Mouse (Mus musculus) heart, embryonic 10.5 days (tissue): ENCODE measurements around the gene Lrrc32. TPM values are rescaled to one million over a fixed set of nuclear protein-coding genes. Genes with fewer than 3 reads are reported as not detected.

Experiments used
- DNase-seq: peaks from one replicate; pipeline ENCODE4 v3.0.0-alpha.2; 2017; ENCODE audit warnings: low spot score
- H3K27ac ChIP-seq: fragments of 300-500 bp; sonication (generic); 2 replicates; pipeline ENCODE4 v1.5.1; 2016; ENCODE audit warnings: mild to moderate bottlenecking
- H3K27me3 ChIP-seq: fragments of 300-500 bp; sonication (generic); 2 replicates; pipeline ENCODE4 v1.6.1; 2016; ENCODE audit warnings: mild to moderate bottlenecking; ENCODE audit not compliant: poor library complexity, insufficient read depth, severe bottlenecking
- H3K36me3 ChIP-seq: fragments of 300-500 bp; sonication (generic); 2 replicates; pipeline ENCODE4 v1.6.1; 2016; ENCODE audit warnings: mild to moderate bottlenecking, moderate library complexity
- H3K4me1 ChIP-seq: fragments of 300-500 bp; sonication (generic); 2 replicates; pipeline ENCODE4 v1.6.1; 2016; ENCODE audit warnings: mild to moderate bottlenecking
- H3K4me3 ChIP-seq: fragments of 300-500 bp; sonication (generic); 2 replicates; pipeline ENCODE4 v1.5.1; 2016; ENCODE audit warnings: mild to moderate bottlenecking, moderate library complexity
- H3K9me3 ChIP-seq: fragments of 300-500 bp; sonication (generic); 2 replicates; pipeline ENCODE4 v1.6.1; 2016; ENCODE audit warnings: mild to moderate bottlenecking, moderate library complexity
- WGBS: fragments of 180-500 bp; shearing (Covaris S2); methylation state at CpG from one replicate; pipeline ENCODE4 v1.1.7; 2016; 5-methylcytosine and 5-hydroxymethylcytosine counted together
- polyA plus RNA-seq: library from polyadenylated mRNA; unstranded; fragments of >200 nt; fragmentation: Nextera tagmentation; extraction: Ambion mirVana; gene quantifications from 2 replicates; pipeline ENCODE4 v1.2.1, GENCODE M21; 2016

The Lrrc32 gene
- polyA plus RNA-seq, 1 experiment from 2014 or later, result 7.3 TPM

- peaks cover 59% of the 10 kb centered on the region for H3K4me1 ChIP-seq
- H3K27me3 ChIP-seq, result peaks cover 38% of the 10 kb centered on the region
- no peak for DNase-seq
- WGBS, result 62% methylated on average over 9 of the region's 9 CpGs
- H3K4me3 ChIP-seq, result no peak overlapping the region
- no peaks in the 10 kb centered on the region for H3K9me3 ChIP-seq
- no peaks in the 10 kb centered on the region for H3K36me3 ChIP-seq
- no peak overlapping the region for H3K27ac ChIP-seq
Observed at GRCm38 (mm10) chr7:98491451-98492200, 2.5 kb downstream of the Lrrc32 start.

GRCm38 (mm10) chr7:98492331-98492730, 3.2 kb downstream of the Lrrc32 start:
- 62% methylated on average over 5 of the region's 5 CpGs for WGBS
- H3K4me3 ChIP-seq, result no peak overlapping the region
- DNase-seq, result no peak
- no peaks in the 10 kb centered on the region for H3K9me3 ChIP-seq
- peak overlapping the region; percentile 31 for H3K27ac ChIP-seq
- H3K4me1 ChIP-seq, result peaks cover 58% of the 10 kb centered on the region
- H3K27me3 ChIP-seq, result peaks cover 32% of the 10 kb centered on the region
- H3K36me3 ChIP-seq, result no peaks in the 10 kb centered on the region

DNA sequence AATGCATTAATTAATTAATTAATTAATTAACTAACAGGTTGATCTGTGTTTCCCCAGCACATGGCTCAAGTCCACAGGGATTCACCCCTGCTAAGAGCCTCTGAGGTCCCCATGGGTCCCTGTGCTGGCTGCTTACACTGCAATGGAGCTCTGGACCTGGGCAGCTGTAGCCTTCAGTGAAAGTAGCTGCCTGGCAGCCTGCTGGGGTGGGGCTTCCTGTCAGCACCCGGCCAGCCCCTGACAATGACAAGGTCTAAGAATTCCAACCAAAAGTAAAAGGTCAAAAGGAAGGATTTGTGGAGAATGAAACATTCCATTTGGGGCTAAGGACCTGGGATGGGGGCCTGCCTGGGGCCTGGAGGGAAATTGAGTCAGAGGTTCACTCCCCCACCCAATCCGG, 4.2 kb downstream of the Lrrc32 start:
- Histone ChIP-seq H3K27ac (peak overlapping the region; percentile 59), H3K9me3 (no peaks in the 10 kb centered on the region), H3K36me3 (peaks cover 4% of the 10 kb centered on the region), H3K4me3 (no peak overlapping the region), H3K4me1 (peaks cover 57% of the 10 kb centered on the region), H3K27me3 (peaks cover 26% of the 10 kb centered on the region)
- 53% methylated on average over 2 of the region's 2 CpGs for WGBS
- no peak for DNase-seq

DNA sequence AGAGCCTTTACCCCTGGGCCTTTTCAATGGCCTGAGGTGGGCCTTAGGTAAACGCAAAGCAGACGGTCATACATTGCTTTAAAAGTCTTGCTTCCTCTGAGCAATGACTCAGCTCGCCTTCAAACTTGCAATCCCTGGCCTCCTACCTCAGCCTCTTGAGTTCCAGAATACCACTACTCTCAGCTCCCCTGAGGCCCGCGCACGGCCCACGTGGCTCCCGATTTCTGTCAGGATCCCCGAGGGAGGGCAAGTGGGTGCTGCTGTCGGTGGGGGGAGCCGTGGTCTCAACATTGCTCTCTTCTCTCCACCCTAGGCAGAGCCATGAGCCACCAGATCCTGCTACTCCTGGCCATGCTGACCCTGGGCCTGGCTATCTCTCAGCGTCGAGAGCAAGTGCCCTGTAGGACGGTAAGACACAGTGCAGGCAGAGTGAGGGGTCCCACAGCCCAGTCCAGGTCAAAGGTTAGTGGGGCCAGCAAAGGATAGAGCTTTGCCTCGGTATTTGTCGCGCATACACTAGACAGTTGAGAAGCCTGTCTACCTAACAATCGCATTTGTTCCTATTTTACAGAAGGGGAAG, 4.9 kb downstream of the Lrrc32 start:
- WGBS, result 58% methylated on average over 18 of the region's 18 CpGs

DNA sequence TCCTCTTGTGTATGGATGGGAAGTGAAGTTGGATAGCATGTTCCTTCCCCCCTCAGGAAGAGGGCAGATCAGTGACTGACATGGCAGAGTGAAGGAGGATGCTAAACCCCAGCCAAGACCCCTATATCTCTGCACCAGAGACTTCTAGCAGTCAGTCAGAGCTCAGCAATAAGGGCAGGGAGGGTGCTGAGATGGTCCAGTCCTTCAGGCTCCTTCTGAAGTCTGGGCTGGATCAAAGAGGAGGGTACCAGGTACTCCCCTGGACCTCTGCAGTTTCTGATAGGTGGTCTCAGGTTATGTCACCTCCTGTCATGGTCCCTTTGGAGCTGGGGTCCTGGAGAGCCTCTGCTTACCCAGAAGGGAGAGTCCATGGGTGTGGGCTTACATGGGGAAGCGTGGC, 6.5 kb downstream of the Lrrc32 start:
- H3K27me3 ChIP-seq, result peaks cover 27% of the 10 kb centered on the region; the same call in 1 of the 2 replicates
- WGBS, result 65% methylated on average over 1 of the region's 1 CpGs
- no peak overlapping the region for H3K4me3 ChIP-seq
- peaks cover 52% of the 10 kb centered on the region for H3K4me1 ChIP-seq
- H3K36me3 ChIP-seq, result peaks cover 10% of the 10 kb centered on the region
- no peak for DNase-seq
- H3K27ac ChIP-seq, result no peak overlapping the region
- H3K9me3 ChIP-seq, result no peaks in the 10 kb centered on the region

More for the DNA sequence above, 4.9 kb downstream of the Lrrc32 start:
- Histone ChIP-seq H3K4me1 (peaks cover 50% of the 10 kb centered on the region), H3K9me3 (no peaks in the 10 kb centered on the region), H3K27ac (peak overlapping the region; percentile 59; the same call in 1 of the 2 replicates), H3K27me3 (peaks cover 26% of the 10 kb centered on the region), H3K36me3 (peaks cover 8% of the 10 kb centered on the region), H3K4me3 (no peak overlapping the region)
- no peak for DNase-seq

DNA sequence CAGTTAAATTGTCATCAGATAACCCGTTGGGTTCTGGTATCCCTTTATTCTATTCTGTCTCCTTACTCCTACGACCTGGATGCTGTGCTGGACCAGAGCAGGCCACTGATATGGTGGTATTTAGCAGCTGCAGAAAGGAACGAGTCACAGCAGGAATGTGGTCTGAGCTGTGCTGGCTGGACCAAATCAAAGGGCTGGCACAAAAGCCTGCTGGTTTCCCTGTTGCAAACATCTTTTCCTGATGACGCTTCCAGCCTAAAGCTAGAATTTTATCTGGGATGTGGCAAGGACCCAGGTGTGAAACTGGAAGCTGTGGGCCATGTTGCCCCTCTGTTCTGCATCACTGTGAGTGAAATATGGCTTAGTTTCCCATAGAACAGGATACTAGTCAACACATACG, 8.4 kb downstream of the Lrrc32 start:
- WGBS, result 61% methylated on average over 5 of the region's 5 CpGs
- H3K9me3 ChIP-seq, result no peaks in the 10 kb centered on the region

GRCm38 (mm10) chr7:98498101-98498500, 9.0 kb downstream of the Lrrc32 start:
- Histone ChIP-seq H3K27me3 (peaks cover 27% of the 10 kb centered on the region; the same call in 1 of the 2 replicates), H3K4me1 (peaks cover 58% of the 10 kb centered on the region), H3K27ac (no peak overlapping the region), H3K36me3 (peaks cover 13% of the 10 kb centered on the region), H3K4me3 (no peak overlapping the region), H3K9me3 (no peaks in the 10 kb centered on the region)
- DNase-seq, result no peak
- 85% methylated on average over 12 of the region's 12 CpGs for WGBS

More for the DNA sequence above, 8.4 kb downstream of the Lrrc32 start:
- H3K27me3 ChIP-seq, result peaks cover 27% of the 10 kb centered on the region; the same call in 1 of the 2 replicates
- H3K27ac ChIP-seq, result no peak overlapping the region
- no peak for DNase-seq
- H3K36me3 ChIP-seq, result peaks cover 13% of the 10 kb centered on the region
- H3K4me3 ChIP-seq, result no peak overlapping the region
- H3K4me1 ChIP-seq, result peaks cover 58% of the 10 kb centered on the region

- H3K27me3 ChIP-seq, result peaks cover 27% of the 10 kb centered on the region; the same call in 1 of the 2 replicates
- H3K4me3 ChIP-seq, result no peak overlapping the region
- peaks cover 56% of the 10 kb centered on the region for H3K4me1 ChIP-seq
- WGBS, result 78% methylated on average over 20 of the region's 20 CpGs
- H3K9me3 ChIP-seq, result no peaks in the 10 kb centered on the region
- H3K36me3 ChIP-seq, result peaks cover 13% of the 10 kb centered on the region
- peak overlapping the region; percentile 37 for H3K27ac ChIP-seq
- DNase-seq, result no peak
Observed at GRCm38 (mm10) chr7:98498656-98499560, 9.8 kb downstream of the Lrrc32 start.

- Histone ChIP-seq H3K9me3 (no peaks in the 10 kb centered on the region), H3K36me3 (peaks cover 13% of the 10 kb centered on the region), H3K27ac (peak overlapping the region; percentile 37), H3K4me3 (no peak overlapping the region), H3K4me1 (peaks cover 56% of the 10 kb centered on the region), H3K27me3 (peaks cover 27% of the 10 kb centered on the region; the same call in 1 of the 2 replicates)
- DNase-seq, result no peak
- WGBS, result 75% methylated on average over 25 of the region's 25 CpGs
Observed at GRCm38 (mm10) chr7:98499561-98500292, 10.6 kb downstream of the Lrrc32 start.

DNA sequence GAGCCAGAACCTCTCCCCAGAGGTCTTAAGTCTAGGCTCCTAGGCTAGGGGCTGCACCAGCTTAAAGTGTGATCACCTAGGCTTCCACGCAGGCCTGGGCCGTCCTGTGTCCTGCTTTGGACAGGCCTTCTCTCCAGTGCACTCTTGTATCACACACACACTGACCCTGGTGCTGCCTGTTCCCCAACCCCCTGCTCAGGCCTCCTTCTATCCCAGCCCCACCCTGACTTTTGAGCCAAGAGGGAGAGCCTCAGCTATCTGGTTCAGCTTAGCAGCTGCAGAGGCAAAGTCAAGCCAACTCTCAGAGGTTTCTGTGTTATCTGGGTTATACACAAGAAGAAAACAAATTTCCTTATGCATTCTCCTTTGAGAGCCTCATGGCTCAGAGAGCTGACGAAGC, 11.4 kb downstream of the Lrrc32 start:
- no peaks in the 10 kb centered on the region for H3K9me3 ChIP-seq
- no peak overlapping the region for H3K4me3 ChIP-seq
- H3K27me3 ChIP-seq, result peaks cover 27% of the 10 kb centered on the region; the same call in 1 of the 2 replicates
- peaks cover 13% of the 10 kb centered on the region for H3K36me3 ChIP-seq
- DNase-seq, result no peak
- WGBS, result 70% methylated on average over 3 of the region's 3 CpGs
- H3K27ac ChIP-seq, result peak overlapping the region; percentile 36; the same call in 1 of the 2 replicates
- peaks cover 60% of the 10 kb centered on the region for H3K4me1 ChIP-seq

DNA sequence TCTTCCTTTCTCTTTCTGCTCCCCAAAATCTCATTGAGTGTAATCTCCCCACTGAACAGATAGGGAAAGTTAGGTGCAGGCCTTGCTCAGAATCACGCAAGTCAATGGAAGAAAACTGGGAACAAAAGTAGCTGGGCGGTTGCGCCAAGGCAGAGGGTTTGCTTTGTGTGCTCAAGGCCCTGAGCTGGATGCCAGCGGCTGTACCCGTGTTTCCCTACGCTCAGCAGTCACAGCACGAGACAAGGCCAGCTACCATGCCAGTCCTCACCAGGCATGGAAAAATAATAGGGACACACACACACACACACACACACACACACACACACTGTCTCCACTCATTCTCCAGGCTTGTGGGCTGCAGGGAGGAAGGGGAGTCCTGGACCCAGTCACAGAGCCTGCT, 12.0 kb downstream of the Lrrc32 start:
- Histone ChIP-seq H3K27ac (no peak overlapping the region), H3K4me3 (no peak overlapping the region), H3K27me3 (peaks cover 27% of the 10 kb centered on the region; the same call in 1 of the 2 replicates), H3K4me1 (peaks cover 66% of the 10 kb centered on the region), H3K9me3 (no peaks in the 10 kb centered on the region), H3K36me3 (peaks cover 13% of the 10 kb centered on the region)
- 88% methylated on average over 7 of the region's 7 CpGs for WGBS
- DNase-seq, result no peak

- H3K4me3 ChIP-seq, result no peak overlapping the region
- H3K36me3 ChIP-seq, result peaks cover 12% of the 10 kb centered on the region
- H3K9me3 ChIP-seq, result no peaks in the 10 kb centered on the region
- whole genome bisulfite sequencing, result 23% methylated on average over 5 of the region's 5 CpGs
- H3K27me3 ChIP-seq, result peaks cover 27% of the 10 kb centered on the region; the same call in 1 of the 2 replicates
- no peak for DNase-seq
- H3K27ac ChIP-seq, result peak overlapping the region; percentile 62; the same call in 1 of the 2 replicates
- H3K4me1 ChIP-seq, result peaks cover 67% of the 10 kb centered on the region
Observed at GRCm38 (mm10) chr7:98502921-98503320, 13.8 kb downstream of the Lrrc32 start.
